Mouse (Mus musculus): ENCODE data around the gene Armh3.

GRCm38 (mm10) chr19:45998694-45999217, 468 bp upstream of the Armh3 start:
- no peak for TF ChIP-seq POLR2A (IDR thresholded peaks at IDR 0.05; ENCODE audit: borderline replicate concordance, extremely low read depth, insufficient read depth, insufficient read length, poor library complexity, severe bottlenecking)
- TF ChIP-seq CTCF (IDR thresholded peaks at IDR 0.05; ENCODE audit: borderline replicate concordance, extremely low read depth, insufficient read depth, insufficient read length) = no peak

All from brain, embryonic 14.5 days (tissue).